Mouse (Mus musculus) liver, embryonic 15.5 days (tissue): ENCODE results near the gene Arl15. TPM values are rescaled to one million over a fixed set of nuclear protein-coding genes. Genes with fewer than 3 reads are reported as not detected.

Source experiments
- ATAC-seq: fragments of 200-750 bp; cut with Nextera tagmentation; 2 replicates; pipeline ENCODE4 v1.8.0; 2017; ENCODE audit warnings: moderate number of reproducible peaks, mild to moderate bottlenecking, moderate library complexity; ENCODE audit not compliant: insufficient read depth
- H3K27ac ChIP-seq: fragments of 300-500 bp; sonication (generic); replicated peaks from 2 replicates; pipeline ENCODE4 v1.5.1; 2015; ENCODE audit warnings: mild to moderate bottlenecking, inconsistent platforms
- H3K27me3 ChIP-seq: fragments of 300-500 bp; sonication (generic); 2 replicates; pipeline ENCODE4 v1.6.1; 2015; ENCODE audit warnings: mild to moderate bottlenecking, inconsistent platforms
- H3K36me3 ChIP-seq: fragments of 300-500 bp; sonication (generic); replicated peaks from 2 replicates; pipeline ENCODE4 v1.6.1; 2015; ENCODE audit warnings: moderate library complexity, mild to moderate bottlenecking, inconsistent platforms
- H3K4me1 ChIP-seq: fragments of 300-500 bp; sonication (generic); replicated peaks from 2 replicates; pipeline ENCODE4 v1.6.1; 2015; ENCODE audit warnings: inconsistent platforms
- H3K4me2 ChIP-seq: fragments of 300-500 bp; sonication (generic); 2 replicates; pipeline ENCODE4 v1.6.1; 2015; ENCODE audit warnings: moderate library complexity, mild to moderate bottlenecking, inconsistent platforms
- H3K4me3 ChIP-seq: fragments of 300-500 bp; sonication (generic); replicated peaks from 2 replicates; pipeline ENCODE4 v1.5.1; 2015; ENCODE audit warnings: mild to moderate bottlenecking, inconsistent platforms
- H3K9ac ChIP-seq: fragments of 300-500 bp; sonication (generic); 2 replicates; pipeline ENCODE4 v1.6.1; 2015; ENCODE audit warnings: moderate library complexity, mild to moderate bottlenecking, inconsistent platforms
- H3K9me3 ChIP-seq: fragments of 300-500 bp; sonication (generic); replicated peaks from 2 replicates; pipeline ENCODE4 v1.6.1; 2016; ENCODE audit warnings: inconsistent platforms
- WGBS: fragments of 180-500 bp; shearing (Covaris S2); methylation state at CpG from one replicate; pipeline ENCODE4 v1.1.7; 2015; ENCODE audit warnings: mixed read lengths; ENCODE audit not compliant: insufficient replicate concordance; 5-methylcytosine and 5-hydroxymethylcytosine counted together
- polyA plus RNA-seq: library from polyadenylated mRNA; unstranded; fragments of >200 nt; fragmentation: Nextera tagmentation; extraction: Ambion mirVana; gene quantifications from 2 replicates; pipeline ENCODE4 v1.2.1, GENCODE M21; 2015

Arl15 gene
- polyA plus RNA-seq, 1 experiment from 2014 or later: 2.4 TPM

DNA sequence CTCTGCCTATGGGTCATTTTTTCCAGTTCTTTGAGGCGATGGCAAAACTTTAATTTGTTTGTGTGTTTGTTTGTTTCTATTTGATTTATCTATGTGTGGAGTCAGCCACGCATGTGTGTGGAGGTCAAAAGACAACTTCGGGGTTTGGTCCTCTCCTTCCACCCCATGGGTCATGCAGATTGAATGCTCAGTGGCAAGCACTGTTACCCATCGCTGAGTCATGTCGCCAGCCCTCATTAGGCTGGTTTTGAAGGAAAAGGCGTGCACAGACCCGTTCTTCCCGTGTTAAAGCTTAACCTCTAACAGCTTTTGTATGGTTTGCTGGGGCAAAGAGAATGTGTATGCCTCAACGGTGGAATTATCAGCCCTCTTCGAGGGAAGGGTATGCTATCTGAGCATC is 315.1 kb downstream of the Arl15 start:
- ATAC-seq: no peak
- 71% methylated on average over 10 of the region's 10 CpGs for WGBS

DNA sequence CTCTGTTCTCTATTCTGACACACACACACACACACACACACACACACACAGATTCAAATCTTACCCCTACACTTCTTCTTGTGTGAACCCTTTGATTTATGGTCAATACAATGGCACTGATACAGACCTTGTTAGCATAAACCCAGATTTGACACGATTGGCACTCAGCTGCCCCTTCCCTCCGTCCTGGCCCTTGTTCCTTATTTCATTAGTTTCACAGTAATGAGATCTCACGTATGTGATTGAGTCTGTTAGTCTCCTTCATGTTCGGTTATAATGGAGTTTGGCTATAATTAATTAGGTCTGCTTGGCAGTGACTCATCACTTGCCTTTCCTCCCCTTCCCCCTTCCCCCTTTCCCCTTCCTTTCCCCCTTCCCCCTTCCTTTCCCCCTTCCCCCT is 315.5 kb downstream of the Arl15 start:
- 47% methylated on average over 4 of the region's 4 CpGs for WGBS
- Histone ChIP-seq H3K36me3 (no peaks in the 10 kb centered on the region), H3K9ac (no peak overlapping the region), H3K27me3 (no peaks in the 10 kb centered on the region), H3K4me1 (no peaks in the 10 kb centered on the region), H3K9me3 (no peaks in the 10 kb centered on the region), H3K4me3 (no peak overlapping the region), H3K4me2 (no peak overlapping the region), H3K27ac (no peak overlapping the region)
- no peak for ATAC-seq

More for the DNA sequence above, 315.1 kb downstream of the Arl15 start:
- no peaks in the 10 kb centered on the region for H3K4me1 ChIP-seq
- H3K4me3 ChIP-seq: no peak overlapping the region
- no peak overlapping the region for H3K9ac ChIP-seq
- no peak overlapping the region for H3K4me2 ChIP-seq
- H3K9me3 ChIP-seq: no peaks in the 10 kb centered on the region
- no peak overlapping the region for H3K27ac ChIP-seq
- no peaks in the 10 kb centered on the region for H3K36me3 ChIP-seq
- no peaks in the 10 kb centered on the region for H3K27me3 ChIP-seq

DNA sequence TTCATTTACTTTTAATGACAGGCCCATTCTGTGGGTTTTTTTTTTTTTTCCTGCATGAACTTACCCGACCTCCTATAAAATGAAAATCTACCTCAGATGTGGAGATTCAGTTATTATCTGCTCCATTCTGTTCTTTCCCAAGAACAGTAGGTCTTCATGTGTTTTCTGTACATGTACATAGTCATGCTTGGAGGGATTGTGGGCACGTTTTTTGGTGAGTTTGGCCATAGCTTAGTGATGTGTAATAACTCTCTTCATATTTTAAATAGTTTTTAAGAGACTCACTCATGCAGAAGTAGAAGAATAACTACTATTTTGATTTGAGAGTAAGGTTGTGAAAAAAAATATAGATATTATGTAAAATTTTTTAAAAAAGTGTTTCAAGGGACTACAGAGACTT is 319.2 kb downstream of the Arl15 start:
- ATAC-seq: no peak
- H3K27ac ChIP-seq: no peak overlapping the region
- no peak overlapping the region for H3K4me3 ChIP-seq
- no peak overlapping the region for H3K4me2 ChIP-seq
- no peaks in the 10 kb centered on the region for H3K9me3 ChIP-seq
- 50% methylated on average over 2 of the region's 2 CpGs for WGBS
- H3K9ac ChIP-seq: no peak overlapping the region
- no peaks in the 10 kb centered on the region for H3K36me3 ChIP-seq
- no peaks in the 10 kb centered on the region for H3K4me1 ChIP-seq
- H3K27me3 ChIP-seq: no peaks in the 10 kb centered on the region

DNA sequence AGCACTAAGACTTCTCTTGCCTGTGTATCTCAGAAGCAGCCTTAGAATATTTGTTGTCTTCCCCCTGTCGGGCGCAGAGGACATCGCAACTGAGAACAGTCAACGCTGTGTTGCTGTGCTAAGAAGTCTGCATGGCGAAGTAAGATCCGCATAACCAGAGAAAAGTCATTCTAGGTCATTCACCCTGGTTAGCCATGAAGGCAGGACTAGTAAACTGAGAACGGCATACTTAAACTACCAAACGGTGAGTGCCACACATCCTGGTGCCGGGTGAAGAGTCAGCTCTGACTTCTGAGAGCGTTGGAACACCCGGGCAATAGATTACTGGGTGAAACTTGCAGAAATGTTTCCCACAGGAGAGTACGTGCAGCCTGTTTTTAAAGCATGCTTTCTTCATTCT is 320.3 kb downstream of the Arl15 start:
- H3K27me3 ChIP-seq: no peaks in the 10 kb centered on the region
- no peaks in the 10 kb centered on the region for H3K4me1 ChIP-seq
- H3K27ac ChIP-seq: no peak overlapping the region
- no peaks in the 10 kb centered on the region for H3K9me3 ChIP-seq
- no peak for ATAC-seq
- no peak overlapping the region for H3K4me2 ChIP-seq
- H3K4me3 ChIP-seq: no peak overlapping the region
- no peaks in the 10 kb centered on the region for H3K36me3 ChIP-seq
- WGBS: 86% methylated on average over 12 of the region's 12 CpGs
- no peak overlapping the region for H3K9ac ChIP-seq

DNA sequence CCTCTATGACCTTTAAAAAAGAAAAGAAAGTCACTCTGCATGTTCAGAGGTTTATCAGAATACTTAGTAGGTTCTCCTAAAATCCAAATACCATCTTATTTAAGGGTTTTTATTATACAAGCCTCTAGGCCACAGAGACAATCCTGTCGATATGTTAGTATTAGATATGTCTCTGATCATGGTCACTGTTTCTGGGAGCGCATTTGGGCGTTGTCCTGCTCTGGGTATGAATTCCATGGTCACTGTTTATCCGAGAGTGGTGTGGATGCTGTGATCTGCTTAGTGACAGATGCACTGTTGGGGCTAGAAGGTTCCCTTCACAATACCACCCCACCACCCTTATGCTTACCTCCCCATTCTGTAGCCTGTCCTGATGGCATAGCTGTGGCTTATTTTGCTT is 320.8 kb downstream of the Arl15 start:
- H3K9ac ChIP-seq: no peak overlapping the region
- H3K4me1 ChIP-seq: no peaks in the 10 kb centered on the region
- H3K4me3 ChIP-seq: no peak overlapping the region
- no peaks in the 10 kb centered on the region for H3K9me3 ChIP-seq
- H3K36me3 ChIP-seq: no peaks in the 10 kb centered on the region
- no peaks in the 10 kb centered on the region for H3K27me3 ChIP-seq
- no peak overlapping the region for H3K4me2 ChIP-seq
- no peak overlapping the region for H3K27ac ChIP-seq
- 82% methylated on average over 4 of the region's 4 CpGs for WGBS
- no peak for ATAC-seq

- Histone ChIP-seq H3K4me2 (no peak overlapping the region), H3K4me1 (no peaks in the 10 kb centered on the region), H3K9me3 (no peaks in the 10 kb centered on the region), H3K27ac (no peak overlapping the region), H3K9ac (no peak overlapping the region), H3K27me3 (no peaks in the 10 kb centered on the region), H3K4me3 (no peak overlapping the region), H3K36me3 (no peaks in the 10 kb centered on the region)
- no peak for ATAC-seq
- WGBS: 81% methylated on average over 19 of the region's 19 CpGs
Measured at GRCm38 (mm10) chr13:114118104-114118830, 324.0 kb downstream of the Arl15 start.

- no peak overlapping the region for H3K9ac ChIP-seq
- no peak overlapping the region for H3K27ac ChIP-seq
- H3K4me3 ChIP-seq: no peak overlapping the region
- WGBS: 82% methylated on average over 4 of the region's 4 CpGs
- H3K27me3 ChIP-seq: no peaks in the 10 kb centered on the region
- no peaks in the 10 kb centered on the region for H3K9me3 ChIP-seq
- no peak for ATAC-seq
- H3K4me2 ChIP-seq: no peak overlapping the region
- H3K36me3 ChIP-seq: no peaks in the 10 kb centered on the region
- H3K4me1 ChIP-seq: no peaks in the 10 kb centered on the region
Measured at GRCm38 (mm10) chr13:114119816-114120215, 325.5 kb downstream of the Arl15 start.

- Histone ChIP-seq H3K4me2 (no peak overlapping the region), H3K9me3 (no peaks in the 10 kb centered on the region), H3K4me1 (no peaks in the 10 kb centered on the region), H3K27ac (no peak overlapping the region), H3K4me3 (no peak overlapping the region), H3K27me3 (no peaks in the 10 kb centered on the region), H3K36me3 (0 out of 2 replicates have a peak, but pooled peaks cover 1% of the 10 kb centered on the region), H3K9ac (no peak overlapping the region)
- ATAC-seq: no peak
- WGBS: 82% methylated on average over 9 of the region's 9 CpGs
Measured at GRCm38 (mm10) chr13:114121591-114121990, 327.3 kb downstream of the Arl15 start.

DNA sequence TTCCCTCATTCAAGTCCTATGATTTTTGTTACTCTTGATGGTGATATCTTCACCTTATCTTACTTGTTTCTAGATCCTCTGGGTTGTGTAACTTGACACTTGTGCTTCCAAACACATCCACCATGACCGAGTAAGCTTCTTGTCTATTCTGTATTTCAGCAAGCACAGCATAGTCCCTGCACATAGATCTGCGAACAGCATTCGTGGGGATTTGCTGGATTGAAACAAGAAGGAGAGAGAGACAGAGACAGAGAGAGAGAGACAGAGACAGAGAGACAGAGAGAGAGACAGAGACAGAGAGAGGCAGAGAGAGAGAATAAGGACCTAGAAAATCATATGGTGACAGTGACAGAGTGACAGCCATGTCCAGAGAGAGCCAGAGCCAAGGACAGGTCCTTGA is 329.1 kb downstream of the Arl15 start:
- no peak overlapping the region for H3K9ac ChIP-seq

GRCm38 (mm10) chr13:114124385-114124784 is 330.1 kb downstream of the Arl15 start:
- Histone ChIP-seq H3K27ac (no peak overlapping the region), H3K36me3 (0 out of 2 replicates have a peak, but pooled peaks cover 4% of the 10 kb centered on the region), H3K4me3 (no peak overlapping the region), H3K9me3 (no peaks in the 10 kb centered on the region), H3K4me2 (no peak overlapping the region), H3K4me1 (no peaks in the 10 kb centered on the region), H3K9ac (no peak overlapping the region), H3K27me3 (no peaks in the 10 kb centered on the region)
- no peak for ATAC-seq
- WGBS: 79% methylated on average over 10 of the region's 10 CpGs

More for the DNA sequence above, 329.1 kb downstream of the Arl15 start:
- WGBS: 79% methylated on average over 3 of the region's 3 CpGs
- Histone ChIP-seq H3K4me2 (no peak overlapping the region), H3K36me3 (0 out of 2 replicates have a peak, but pooled peaks cover 4% of the 10 kb centered on the region), H3K9me3 (no peaks in the 10 kb centered on the region), H3K27me3 (no peaks in the 10 kb centered on the region), H3K27ac (no peak overlapping the region), H3K4me3 (no peak overlapping the region), H3K4me1 (no peaks in the 10 kb centered on the region)
- no peak for ATAC-seq

DNA sequence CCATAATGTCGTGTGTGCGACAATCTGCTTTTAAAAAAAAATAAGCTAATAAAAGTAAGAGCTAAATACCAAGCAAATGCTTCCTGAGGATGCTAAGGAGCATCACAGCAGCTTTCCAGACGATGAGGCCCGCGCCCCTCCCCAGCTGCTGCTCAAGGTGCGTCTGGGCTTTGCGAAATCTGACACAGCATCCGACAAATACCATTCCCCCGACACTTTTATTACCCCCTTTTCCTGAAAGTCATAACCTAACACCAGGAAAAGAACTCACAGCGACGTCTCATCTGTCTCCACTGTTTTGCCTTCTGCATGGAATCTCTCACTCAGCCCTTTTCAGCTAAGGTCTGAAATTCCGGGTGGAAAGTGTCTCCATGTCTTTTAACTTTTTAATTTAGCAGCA is 330.7 kb downstream of the Arl15 start:
- Histone ChIP-seq H3K9ac (no peak overlapping the region), H3K9me3 (no peaks in the 10 kb centered on the region), H3K36me3 (0 out of 2 replicates have a peak, but pooled peaks cover 4% of the 10 kb centered on the region), H3K4me2 (no peak overlapping the region), H3K4me3 (no peak overlapping the region), H3K4me1 (no peaks in the 10 kb centered on the region), H3K27ac (no peak overlapping the region), H3K27me3 (no peaks in the 10 kb centered on the region)
- no peak for ATAC-seq
- 61% methylated on average over 12 of the region's 12 CpGs for WGBS

GRCm38 (mm10) chr13:114128366-114128765 is 334.1 kb downstream of the Arl15 start:
- Histone ChIP-seq H3K4me2 (no peak overlapping the region), H3K4me1 (no peaks in the 10 kb centered on the region), H3K27me3 (no peaks in the 10 kb centered on the region), H3K9me3 (no peaks in the 10 kb centered on the region), H3K9ac (no peak overlapping the region), H3K27ac (no peak overlapping the region), H3K4me3 (no peak overlapping the region), H3K36me3 (0 out of 2 replicates have a peak, but pooled peaks cover 4% of the 10 kb centered on the region)
- 90% methylated on average over 2 of the region's 2 CpGs for WGBS
- no peak for ATAC-seq
